Mouse (Mus musculus): ENCODE data around the gene L3mbtl3. TPM values are rescaled to one million over a fixed set of nuclear protein-coding genes. Genes with fewer than 3 reads are reported as not detected.

The L3mbtl3 gene
- polyA plus RNA-seq, 1 experiment from 2014 or later = 26.6 TPM

GRCm38 (mm10) chr10:26226734-26227133, 149.0 kb downstream of the L3mbtl3 start:
- Histone ChIP-seq H3K27me3 (no peaks in the 10 kb centered on the region), H3K4me3 (no peak overlapping the region), H3K27ac (replicated peaks) (no peak overlapping the region), H3K4me1 (no peaks in the 10 kb centered on the region), H3K9ac (replicated peaks) (no peak overlapping the region), H3K9me3 (no peaks in the 10 kb centered on the region), H3K36me3 (no peaks in the 10 kb centered on the region), H3K4me2 (replicated peaks) (no peak overlapping the region)
- no peak for ATAC-seq (replicated peaks)
- 75% methylated on average over 2 of the region's 2 CpGs for WGBS

GRCm38 (mm10) chr10:26226241-26226640, 149.5 kb downstream of the L3mbtl3 start:
- H3K27ac ChIP-seq (replicated peaks) = no peak overlapping the region
- ATAC-seq (replicated peaks) = no peak
- WGBS = 93% methylated on average over 5 of the region's 5 CpGs
- H3K27me3 ChIP-seq = no peaks in the 10 kb centered on the region
- no peak overlapping the region for H3K9ac ChIP-seq (replicated peaks)
- H3K4me3 ChIP-seq = no peak overlapping the region
- no peaks in the 10 kb centered on the region for H3K4me1 ChIP-seq
- no peaks in the 10 kb centered on the region for H3K36me3 ChIP-seq
- no peak overlapping the region for H3K4me2 ChIP-seq (replicated peaks)
- H3K9me3 ChIP-seq = no peaks in the 10 kb centered on the region

Small RNA genes within 50 kb of the gene (microRNA-seq; reads per million reads assigned to microRNA genes)
- gene Gm27754 = not detected

Other genes with a start within 250 kb of the L3mbtl3 start
- gene Samd3, start 146.3 kb downstream of the L3mbtl3 start, polyA plus RNA-seq (2015; fragmentation: Nextera tagmentation; extraction: Ambion mirVana) = 5.3 and 5.7 TPM in 2 replicates